In the genomic region with DNA sequence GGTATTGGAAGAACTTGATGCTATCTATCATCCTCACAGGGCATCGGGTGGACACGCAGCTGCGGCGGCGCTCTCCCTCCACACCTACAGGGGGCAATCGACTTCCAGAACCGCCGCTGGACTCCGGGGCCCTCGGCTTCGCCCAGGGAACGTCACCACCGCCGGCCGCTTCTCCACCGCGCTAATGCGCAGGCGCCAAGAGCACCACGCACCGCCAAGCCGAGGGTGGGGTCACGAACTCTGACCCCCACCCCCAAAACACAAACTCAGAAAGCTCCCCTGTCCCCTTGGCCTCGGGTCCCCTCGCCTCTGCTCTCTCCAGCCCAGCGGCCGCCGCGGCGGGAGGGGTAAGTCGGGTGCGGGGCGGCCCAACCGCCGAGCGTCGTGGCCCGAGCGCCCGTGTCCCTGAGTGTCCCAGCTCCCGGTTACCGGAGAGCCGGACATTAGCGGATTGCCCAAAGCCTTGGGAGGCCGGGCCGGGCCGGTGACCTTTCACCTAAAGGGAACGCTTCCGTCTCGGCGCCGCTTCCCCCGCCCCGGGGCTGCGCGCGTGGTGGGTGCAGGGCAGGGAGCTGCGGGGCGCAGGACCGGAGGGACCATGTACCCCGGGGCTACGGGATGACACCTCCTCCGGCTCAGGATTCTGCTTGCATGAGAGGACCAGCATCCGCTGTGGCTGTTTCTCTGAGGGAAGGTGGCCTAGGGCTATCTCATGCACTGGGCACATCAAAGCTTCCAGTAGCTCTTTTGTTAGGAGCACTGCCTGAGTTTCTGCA, we compare ENCODE assay signal across 8 mouse cellular contexts. TPM values are rescaled to one million over a fixed set of nuclear protein-coding genes. Genes with fewer than 3 reads are reported as not detected.
DNase-seq lines count a peak whose midpoint lies in the region; ATAC-seq and TF ChIP-seq lines count a peak whose summit lies in the region.

A gene (plus strand): TSS at position 268 of the 776 bp plus-strand sequence.

- no peaks in the 10 kb centered on the region for H3K4me1 ChIP-seq in cerebellum, adult 2 months (ENCODE audit: control insufficient read depth, insufficient read depth, low read length)
- peaks cover 27% of the 10 kb centered on the region for H3K4me1 ChIP-seq in hindbrain, embryonic 10.5 days (replicated peaks)
- H3K4me1 ChIP-seq in lung, embryonic 16.5 days (replicated peaks; ENCODE audit: control insufficient read depth, insufficient read depth, low read length) = peaks cover 17% of the 10 kb centered on the region
- H3K4me1 ChIP-seq in thymus, adult 2 months (replicated peaks; ENCODE audit: control insufficient read depth, insufficient read depth, low read length) = 0 out of 2 replicates have a peak, but pooled peaks cover 2% of the 10 kb centered on the region

- H3K27me3 ChIP-seq in cerebellum, adult 2 months (ENCODE audit: control insufficient read depth, insufficient read depth, low read length) = no peaks in the 10 kb centered on the region
- H3K27me3 ChIP-seq in hindbrain, embryonic 10.5 days (ENCODE audit: insufficient read depth, poor library complexity, severe bottlenecking) = no peaks in the 10 kb centered on the region
- no peaks in the 10 kb centered on the region for H3K27me3 ChIP-seq in lung, embryonic 16.5 days (ENCODE audit: control insufficient read depth, insufficient read depth, low read depth, low read length)
- no peaks in the 10 kb centered on the region for H3K27me3 ChIP-seq in thymus, adult 2 months (ENCODE audit: control insufficient read depth, insufficient read depth, low read length)

- H3K4me3 ChIP-seq in cerebellum, adult 2 months (replicated peaks; ENCODE audit: insufficient read depth, low read depth, low read length) = peak within 1 kb of the TSS; percentile 64
- H3K4me3 ChIP-seq in hindbrain, embryonic 10.5 days = peak within 1 kb of the TSS; percentile 94
- H3K4me3 ChIP-seq in lung, embryonic 16.5 days (ENCODE audit: low read length) = peak within 1 kb of the TSS; percentile 89
- H3K4me3 ChIP-seq in thymus, adult 2 months (ENCODE audit: control insufficient read depth, insufficient read depth, low read length) = peak within 1 kb of the TSS; percentile 86

- under 1% methylated on average over 64 of the region's 64 CpGs for WGBS in cerebellum, adult 2 months
- under 1% methylated on average over 64 of the region's 64 CpGs for WGBS in hindbrain, embryonic 10.5 days
- under 1% methylated on average over 63 of the region's 64 CpGs for WGBS in lung, embryonic 16.5 days
- WGBS in thymus, adult 2 months = under 1% methylated on average over 61 of the region's 64 CpGs

- H3K4me2 ChIP-seq in lung, embryonic 16.5 days (ENCODE audit: low read depth, low read length) = peak within 1 kb of the TSS; percentile 71

- peak; percentile 41; the same call in 1 of the 2 replicates for TF ChIP-seq POLR2A in cerebellum, adult 2 months (IDR thresholded peaks at IDR 0.05; ENCODE audit: borderline replicate concordance, insufficient read depth, low read length)
- no peak for TF ChIP-seq POLR2A in thymus, adult 2 months (IDR thresholded peaks at IDR 0.05; ENCODE audit: control insufficient read depth, extremely low read depth, insufficient read depth, low read length, poor library complexity)

- no peaks in the 10 kb centered on the region for H3K9me3 ChIP-seq in hindbrain, embryonic 10.5 days
- no peaks in the 10 kb centered on the region for H3K9me3 ChIP-seq in lung, embryonic 16.5 days (ENCODE audit: control insufficient read depth, low read length)

- H3K27ac ChIP-seq in cerebellum, adult 2 months (ENCODE audit: insufficient read depth, low read length) = peak within 1 kb of the TSS; percentile 45
- peak within 1 kb of the TSS; percentile 97 for H3K27ac ChIP-seq in hindbrain, embryonic 10.5 days
- H3K27ac ChIP-seq in lung, embryonic 16.5 days (ENCODE audit: low read length) = peak within 1 kb of the TSS; percentile 96
- H3K27ac ChIP-seq in thymus, adult 2 months (ENCODE audit: control insufficient read depth, insufficient read depth, low read length) = no peak within 1 kb of the TSS

- TF ChIP-seq CTCF in cerebellum, adult 2 months (IDR thresholded peaks at IDR 0.05; ENCODE audit: borderline replicate concordance, insufficient read depth, low read depth, low read length) = peak; percentile 60
- TF ChIP-seq CTCF in thymus, adult 2 months (IDR thresholded peaks at IDR 0.05; ENCODE audit: borderline replicate concordance, control insufficient read depth, extremely low read depth, insufficient read depth, low read length, poor library complexity) = peak; percentile 47; the same call in 1 of the 2 replicates

- H3K36me3 ChIP-seq in hindbrain, embryonic 10.5 days = peaks cover 9% of the 10 kb centered on the region
- H3K36me3 ChIP-seq in lung, embryonic 16.5 days (ENCODE audit: control insufficient read depth, insufficient read depth, low read length) = no peaks in the 10 kb centered on the region
- H3K36me3 ChIP-seq in thymus, adult 2 months (ENCODE audit: control insufficient read depth, insufficient read depth, low read length) = no peaks in the 10 kb centered on the region

- H3K9ac ChIP-seq in lung, embryonic 16.5 days (ENCODE audit: low read length) = peak within 1 kb of the TSS; percentile 95

- DNase-seq in MEL-GATA-1-ER (ENCODE audit: extremely low read depth, low read depth) = peak; percentile 16
- peak; percentile 93 to 94 for DNase-seq in cerebellum, adult 2 months
- DNase-seq in hindbrain, embryonic 10.5 days (ENCODE audit: low spot score) = peak; percentile 91
- peak; percentile 93 for DNase-seq in layer of hippocampus, adult 9-11 months
- DNase-seq in ovary, adult 18-20 months (ENCODE audit: low spot score) = peak; percentile 84
- DNase-seq in thymus, adult 2 months = peak; percentile 74

- ATAC-seq in frontal cortex, adult (ENCODE audit: low TSS enrichment) = peak; percentile 95
- peak; percentile 91 for ATAC-seq in lung, embryonic 16.5 days (ENCODE audit: low read depth)

RNA-seq across cellular contexts. Expression of the gene that starts here (rescaled TPM):
- 10.4 and 10.6 TPM in 2 replicates for polyA plus RNA-seq in cerebellum, adult 2 months (2012; rRNA removed)
- 12.1 and 13.6 TPM in 2 replicates for polyA plus RNA-seq in hindbrain, embryonic 10.5 days (2016; fragmentation: Nextera tagmentation; extraction: Ambion mirVana)
- 9.3 and 9.8 TPM in 2 replicates for polyA plus RNA-seq in lung, embryonic 16.5 days (2015; fragmentation: Nextera tagmentation; extraction: Ambion mirVana)
- 3.0 and 3.3 TPM in 2 replicates for polyA plus RNA-seq in thymus, adult 2 months (2012; rRNA removed)

Comparison
In these comparisons a context has a peak if more than half of its experiments do, and no peak if none do; other contexts are left out.
1. DNase-seq: peak in every context shown above with its lines; median percentile 94 in cerebellum, adult 2 months; 93 in layer of hippocampus, adult 9-11 months; 91 in hindbrain, embryonic 10.5 days; 84 in ovary, adult 18-20 months; 74 in thymus, adult 2 months; 16 in MEL-GATA-1-ER.